Mouse (Mus musculus): ENCODE measurements at regions not wholly inside any gene's neighbourhood (a gene's known extent, or its start where the extent isn't known, plus 50 kb on each side); places are given as distances from the start of the nearest gene placed in this dataset.
A peak's percentile ranks its signal among the peaks of the same experiment; 100 is the strongest.

DNA sequence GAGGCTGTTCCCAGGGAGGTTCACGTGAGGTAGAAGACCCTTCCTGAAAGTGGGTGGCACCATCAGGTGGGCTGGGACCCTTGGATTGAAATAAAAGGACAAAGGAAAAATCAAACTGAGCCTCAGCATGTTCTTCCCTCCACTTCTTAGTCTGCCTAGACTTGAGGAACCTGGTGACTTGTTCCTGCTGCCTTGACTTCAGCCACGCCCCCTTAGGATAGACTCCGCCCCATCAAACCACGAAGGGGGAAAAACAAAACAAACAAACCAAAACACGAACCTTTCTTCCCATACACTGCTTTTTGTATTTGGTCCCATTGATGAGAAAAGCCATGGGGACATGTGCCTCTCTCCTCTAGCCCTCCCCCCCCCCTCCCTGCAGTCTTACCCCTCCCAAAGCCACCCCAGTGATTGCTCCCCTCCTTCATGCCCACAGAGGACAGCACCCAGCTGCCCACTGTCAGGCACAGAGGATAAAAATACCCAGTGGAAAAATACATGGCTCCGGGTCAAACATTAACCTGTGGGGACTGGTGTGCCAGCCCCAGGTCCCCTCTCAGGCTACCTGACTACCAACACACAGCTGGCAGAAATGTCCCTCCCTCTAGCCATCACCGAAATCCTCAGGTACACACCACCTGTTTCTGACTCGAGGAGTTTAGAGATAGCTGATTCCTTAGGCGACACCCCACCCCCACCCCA, 148.0 kb downstream of the Vegfa start:
- peaks cover 32% of the 10 kb centered on the region for H3K27me3 ChIP-seq (ENCODE audit: insufficient read depth, low read length)
- no peaks in the 10 kb centered on the region for H3K36me3 ChIP-seq (ENCODE audit: insufficient read depth, low read length)
- H3K9me3 ChIP-seq (ENCODE audit: low read length): peaks cover 3% of the 10 kb centered on the region; the same call in 1 of the 2 replicates

DNA sequence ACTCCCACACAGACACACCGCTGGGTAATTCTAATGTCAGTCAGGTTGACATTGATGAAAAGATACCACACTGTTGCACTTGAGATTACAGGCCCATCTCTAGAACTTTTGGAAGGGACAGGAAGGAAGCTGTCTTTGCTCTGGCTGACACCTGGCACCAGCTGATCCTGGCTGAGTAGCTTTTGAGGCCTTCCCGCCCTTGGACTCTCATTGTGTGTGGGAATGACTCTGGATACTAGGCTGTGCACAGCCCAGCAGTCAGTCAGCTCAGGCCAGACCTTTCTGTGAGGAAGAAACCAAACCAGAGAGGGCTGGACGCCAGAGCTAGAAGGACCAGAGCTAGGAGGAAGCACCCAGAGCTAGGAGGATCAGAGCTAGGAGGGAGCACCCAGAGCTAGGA, 149.0 kb upstream of the 1600014C23Rik start:
- Histone ChIP-seq H3K27me3 (ENCODE audit: insufficient read depth, low read length) (peaks cover 26% of the 10 kb centered on the region), H3K9me3 (ENCODE audit: low read length) (peaks cover 14% of the 10 kb centered on the region), H3K36me3 (ENCODE audit: insufficient read depth, low read length) (no peaks in the 10 kb centered on the region), H3K4me3 (replicated peaks; ENCODE audit: low read length) (no peak overlapping the region), H3K4me1 (replicated peaks; ENCODE audit: low read depth, low read length) (peaks cover 44% of the 10 kb centered on the region)
- TF ChIP-seq NANOG (IDR thresholded peaks at IDR 0.05; ENCODE audit: borderline replicate concordance, low read length) (no peak), POU5F1 (IDR thresholded peaks at IDR 0.05; ENCODE audit: borderline replicate concordance, low read length) (no peak), CTCF (conservative IDR thresholded peaks at IDR 0.05; ENCODE audit: low read length) (no peak)

More for the DNA sequence above, 148.0 kb downstream of the Vegfa start:
- H3K4me1 ChIP-seq (replicated peaks; ENCODE audit: low read depth, low read length): peaks cover 57% of the 10 kb centered on the region
- no peak overlapping the region for H3K4me3 ChIP-seq (replicated peaks; ENCODE audit: low read length)
- TF ChIP-seq POU5F1 (IDR thresholded peaks at IDR 0.05; ENCODE audit: borderline replicate concordance, low read length) (no peak), NANOG (IDR thresholded peaks at IDR 0.05; ENCODE audit: borderline replicate concordance, low read length) (no peak), CTCF (conservative IDR thresholded peaks at IDR 0.05; ENCODE audit: low read length) (no peak)

- Histone ChIP-seq H3K9me3 (ENCODE audit: low read length) (peaks cover 14% of the 10 kb centered on the region), H3K4me1 (replicated peaks; ENCODE audit: low read depth, low read length) (peaks cover 32% of the 10 kb centered on the region), H3K27me3 (ENCODE audit: insufficient read depth, low read length) (peaks cover 26% of the 10 kb centered on the region), H3K36me3 (ENCODE audit: insufficient read depth, low read length) (no peaks in the 10 kb centered on the region), H3K4me3 (replicated peaks; ENCODE audit: low read length) (no peak overlapping the region)
- TF ChIP-seq POU5F1 (IDR thresholded peaks at IDR 0.05; ENCODE audit: borderline replicate concordance, low read length) (no peak), NANOG (IDR thresholded peaks at IDR 0.05; ENCODE audit: borderline replicate concordance, low read length) (no peak)
Observed at GRCm38 (mm10) chr17:45881284-45881683, 147.6 kb upstream of the 1600014C23Rik start.

- TF ChIP-seq NANOG (IDR thresholded peaks at IDR 0.05; ENCODE audit: borderline replicate concordance, low read length) (no peak), POU5F1 (IDR thresholded peaks at IDR 0.05; ENCODE audit: borderline replicate concordance, low read length) (no peak), CTCF (conservative IDR thresholded peaks at IDR 0.05; ENCODE audit: low read length) (no peak)
- Histone ChIP-seq H3K9me3 (ENCODE audit: low read length) (peaks cover 14% of the 10 kb centered on the region), H3K4me3 (replicated peaks; ENCODE audit: low read length) (no peak overlapping the region), H3K36me3 (ENCODE audit: insufficient read depth, low read length) (no peaks in the 10 kb centered on the region), H3K4me1 (replicated peaks; ENCODE audit: low read depth, low read length) (peaks cover 27% of the 10 kb centered on the region), H3K27me3 (ENCODE audit: insufficient read depth, low read length) (peaks cover 25% of the 10 kb centered on the region)
Observed at GRCm38 (mm10) chr17:45880761-45881160, 147.1 kb upstream of the 1600014C23Rik start.

GRCm38 (mm10) chr17:45879478-45880250, 146.0 kb upstream of the 1600014C23Rik start:
- H3K4me1 ChIP-seq (replicated peaks; ENCODE audit: low read depth, low read length): peaks cover 17% of the 10 kb centered on the region
- H3K9me3 ChIP-seq (ENCODE audit: low read length): peaks cover 14% of the 10 kb centered on the region
- H3K4me3 ChIP-seq (replicated peaks; ENCODE audit: low read length): no peak overlapping the region
- no peaks in the 10 kb centered on the region for H3K36me3 ChIP-seq (ENCODE audit: insufficient read depth, low read length)
- H3K27me3 ChIP-seq (ENCODE audit: insufficient read depth, low read length): peaks cover 24% of the 10 kb centered on the region
- TF ChIP-seq NANOG (IDR thresholded peaks at IDR 0.05; ENCODE audit: borderline replicate concordance, low read length): no peak
- TF ChIP-seq CTCF (conservative IDR thresholded peaks at IDR 0.05; ENCODE audit: low read length): no peak
- TF ChIP-seq POU5F1 (IDR thresholded peaks at IDR 0.05; ENCODE audit: borderline replicate concordance, low read length): no peak

GRCm38 (mm10) chr17:45878394-45878793, 144.8 kb upstream of the 1600014C23Rik start:
- H3K9me3 ChIP-seq (ENCODE audit: low read length): peaks cover 14% of the 10 kb centered on the region
- no peak overlapping the region for H3K4me3 ChIP-seq (replicated peaks; ENCODE audit: low read length)
- TF ChIP-seq CTCF (conservative IDR thresholded peaks at IDR 0.05; ENCODE audit: low read length) (peak; percentile 77), NANOG (IDR thresholded peaks at IDR 0.05; ENCODE audit: borderline replicate concordance, low read length) (no peak)
- peaks cover 32% of the 10 kb centered on the region for H3K27me3 ChIP-seq (ENCODE audit: insufficient read depth, low read length)
- peaks cover 19% of the 10 kb centered on the region for H3K4me1 ChIP-seq (replicated peaks; ENCODE audit: low read depth, low read length)
- no peaks in the 10 kb centered on the region for H3K36me3 ChIP-seq (ENCODE audit: insufficient read depth, low read length)

DNA sequence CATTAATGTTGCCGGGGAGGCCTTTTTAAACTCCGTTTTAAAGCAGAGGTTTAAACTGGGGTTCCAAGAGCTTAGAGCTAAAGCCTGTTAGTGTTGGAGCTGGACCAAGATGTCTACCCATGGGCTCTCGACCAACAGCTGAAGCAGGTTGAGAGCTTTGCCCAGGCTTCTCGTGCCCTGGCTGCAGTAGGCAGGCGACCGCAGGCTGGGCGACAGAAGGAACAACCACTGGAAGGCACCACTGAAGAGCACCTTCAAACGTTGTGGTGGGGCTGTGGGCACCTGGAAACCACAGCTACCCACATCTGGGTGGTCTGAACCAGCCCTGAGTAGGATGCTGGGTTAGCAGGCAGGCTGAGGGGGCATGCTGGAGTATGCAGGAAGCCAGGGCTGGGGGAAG, 141.7 kb upstream of the 1600014C23Rik start:
- Histone ChIP-seq H3K27me3 (ENCODE audit: insufficient read depth, low read length) (peaks cover 49% of the 10 kb centered on the region), H3K4me1 (replicated peaks; ENCODE audit: low read depth, low read length) (peaks cover 44% of the 10 kb centered on the region), H3K9me3 (ENCODE audit: low read length) (peaks cover 14% of the 10 kb centered on the region), H3K4me3 (replicated peaks; ENCODE audit: low read length) (no peak overlapping the region), H3K36me3 (ENCODE audit: insufficient read depth, low read length) (no peaks in the 10 kb centered on the region)
- TF ChIP-seq CTCF (conservative IDR thresholded peaks at IDR 0.05; ENCODE audit: low read length) (no peak), POU5F1 (IDR thresholded peaks at IDR 0.05; ENCODE audit: borderline replicate concordance, low read length) (no peak), NANOG (IDR thresholded peaks at IDR 0.05; ENCODE audit: borderline replicate concordance, low read length) (no peak)

DNA sequence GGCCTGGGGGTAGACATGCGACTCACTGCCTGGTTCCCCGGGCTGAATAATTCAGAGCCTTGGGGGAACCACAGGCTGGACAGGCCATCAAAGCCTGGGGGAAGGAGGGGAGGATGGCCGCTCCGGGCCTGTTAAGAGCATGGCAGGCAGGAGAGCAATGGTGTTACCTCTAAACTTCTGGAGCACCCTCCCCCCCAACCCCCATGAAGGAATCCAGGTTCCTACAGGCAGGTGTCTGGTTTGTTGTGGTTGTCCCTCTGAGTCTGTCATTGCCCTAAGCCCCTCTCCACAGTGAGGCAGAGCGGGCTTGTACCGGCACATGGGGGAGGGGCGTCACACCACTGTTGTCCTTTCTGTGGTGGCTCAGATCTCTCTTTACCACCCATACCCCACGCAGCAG, 140.4 kb upstream of the 1600014C23Rik start:
- Histone ChIP-seq H3K36me3 (ENCODE audit: insufficient read depth, low read length) (no peaks in the 10 kb centered on the region), H3K9me3 (ENCODE audit: low read length) (peaks cover 9% of the 10 kb centered on the region), H3K27me3 (ENCODE audit: insufficient read depth, low read length) (peaks cover 49% of the 10 kb centered on the region), H3K4me3 (replicated peaks; ENCODE audit: low read length) (peak overlapping the region; percentile 21; the same call in 1 of the 2 replicates), H3K4me1 (replicated peaks; ENCODE audit: low read depth, low read length) (peaks cover 47% of the 10 kb centered on the region)
- no peak for TF ChIP-seq CTCF (conservative IDR thresholded peaks at IDR 0.05; ENCODE audit: low read length)
- no peak for TF ChIP-seq NANOG (IDR thresholded peaks at IDR 0.05; ENCODE audit: borderline replicate concordance, low read length)
- no peak for TF ChIP-seq POU5F1 (IDR thresholded peaks at IDR 0.05; ENCODE audit: borderline replicate concordance, low read length)
